Mouse (Mus musculus) liver, adult 2 months (tissue): ENCODE measurements around the gene Zzz3.

Experiments
- CTCF ChIP-seq: fragments of 200-500 bp; IDR thresholded peaks from 2 replicates; pipeline ENCODE4 v1.5.1; 2011; ENCODE audit warnings: low read depth, low read length, control low read depth
- POLR2A ChIP-seq: fragments of 200-500 bp; IDR thresholded peaks from 2 replicates; pipeline ENCODE4 v1.6.1; 2011; ENCODE audit warnings: low read length, control low read depth; ENCODE audit not compliant: insufficient read depth; ENCODE audit errors: extremely low read depth

GRCm38 (mm10) chr3:152350966-152351365 lies 44.3 kb upstream of the Zzz3 start:
- TF ChIP-seq CTCF (no peak), POLR2A (no peak)
